Mouse (Mus musculus) natural killer cell, adult 2 months (primary cell): ENCODE measurements around the gene Ifit3b.
"Not testable (repeated sequence)": the region's sequence is repeated elsewhere in the genome, so short reads cannot be mapped to it uniquely, and the experiment has no call there.

Source experiments
- DNase-seq, 2 experiments: peaks; one replicate each; pipeline ENCODE4 v3.0.0; 2022; ENCODE audit warnings: low spot score in 2 of 2

Gene Ifit3b

GRCm38 (mm10) chr19:34610118-34610517 lies 2.3 kb downstream of the Ifit3b start:
- DNase-seq = not testable (repeated sequence)

DNA sequence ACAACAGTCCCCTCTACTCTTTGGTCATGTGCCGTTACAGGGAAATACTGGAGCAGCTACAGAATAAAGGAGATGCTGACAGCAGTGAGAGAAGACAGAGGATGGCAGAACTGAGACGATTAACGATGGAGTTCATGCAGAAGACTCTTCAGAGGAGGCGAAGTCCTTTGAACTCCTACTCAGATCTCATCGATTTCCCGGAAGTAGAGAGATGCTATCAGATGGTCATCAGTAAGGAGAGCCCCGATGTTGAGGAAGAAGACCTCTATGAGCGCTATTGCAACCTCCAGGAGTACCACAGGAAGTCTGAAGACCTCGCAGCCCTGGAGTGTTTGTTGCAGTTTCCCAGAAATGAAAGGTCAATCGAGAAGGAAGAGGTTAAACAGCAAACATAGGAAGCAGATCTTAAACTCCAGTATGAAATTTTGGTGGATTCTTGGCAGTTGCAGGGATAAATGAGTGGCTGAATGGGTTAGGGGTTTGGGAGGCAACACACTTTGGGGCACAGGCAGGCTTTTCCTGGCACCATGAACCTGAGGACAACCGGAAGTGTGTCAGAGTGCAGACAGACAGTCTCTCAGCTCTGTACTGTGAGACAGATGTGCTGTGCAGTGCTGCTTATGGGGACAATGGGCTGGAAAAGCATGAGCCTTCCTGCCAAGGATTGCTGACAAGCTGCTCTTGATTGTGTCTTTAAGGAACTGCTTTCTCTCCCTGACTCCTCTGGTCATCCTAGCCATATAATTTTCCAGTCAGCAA lies 4.7 kb downstream of the Ifit3b start:
- DNase-seq = not testable (repeated sequence)

DNA sequence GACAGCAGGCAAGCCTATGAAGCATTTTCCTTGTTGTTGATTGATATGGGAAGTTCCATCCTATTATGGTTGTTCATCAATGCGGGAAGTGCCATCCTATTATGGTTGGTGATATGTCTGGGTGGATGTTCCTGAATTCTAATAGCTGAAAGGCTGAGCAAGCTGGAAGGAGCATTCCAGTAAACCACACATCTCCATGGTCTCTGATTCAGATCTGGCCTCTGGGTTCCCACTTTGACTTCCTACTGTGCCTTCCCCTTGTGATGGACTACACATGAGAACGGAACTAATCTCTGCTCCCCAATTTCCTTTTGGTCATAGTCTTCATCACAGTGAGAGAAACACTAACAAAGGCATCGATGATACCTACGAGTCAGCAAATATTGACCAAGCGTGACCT lies 13.1 kb downstream of the Ifit3b start:
- DNase-seq = no peak

DNA sequence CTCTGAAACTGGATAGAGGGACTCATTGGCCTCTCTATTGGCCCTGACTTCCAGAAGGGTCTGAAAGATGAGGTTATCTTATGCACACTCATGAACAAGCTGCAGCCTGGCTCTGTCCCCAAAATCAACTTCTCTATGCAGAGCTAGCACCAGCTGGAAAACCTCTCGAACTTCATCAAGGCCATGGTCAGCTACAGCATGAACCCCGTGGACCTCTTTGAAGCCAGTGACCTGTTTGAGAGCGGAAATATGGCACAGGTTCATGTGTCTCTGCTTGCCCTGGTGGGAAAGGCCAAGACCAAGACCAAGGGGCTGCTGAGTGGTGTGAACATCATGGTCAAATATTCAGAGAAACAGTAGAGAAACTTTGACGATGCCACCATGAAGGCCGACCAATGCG lies 16.0 kb downstream of the Ifit3b start:
- DNase-seq = no peak

DNA sequence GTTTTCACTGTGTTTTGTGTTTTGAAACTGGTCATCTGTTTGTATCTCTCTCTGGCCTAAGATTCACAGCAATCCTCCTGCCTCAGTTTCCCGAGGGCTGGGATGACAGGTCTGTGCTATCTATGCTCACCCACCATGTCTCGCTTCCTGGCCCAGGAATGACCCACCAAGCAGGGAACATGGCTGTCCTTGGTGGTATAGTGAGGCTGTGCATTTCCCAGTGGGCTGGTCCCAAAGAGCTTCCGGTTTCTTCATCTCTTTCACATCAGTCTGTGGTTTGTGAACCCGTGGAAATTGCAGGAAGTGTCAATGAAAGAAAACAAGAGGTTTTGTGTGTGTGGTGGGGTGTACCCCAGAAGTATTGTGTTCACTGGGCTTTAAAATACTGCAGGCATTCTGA lies 16.9 kb downstream of the Ifit3b start:
- DNase-seq = no peak

GRCm38 (mm10) chr19:34627496-34627895 lies 19.7 kb downstream of the Ifit3b start:
- DNase-seq = no peak

- DNase-seq = no peak
Observed at GRCm38 (mm10) chr19:34631487-34631886, 23.7 kb downstream of the Ifit3b start.

- no peak for DNase-seq
Observed at GRCm38 (mm10) chr19:34633484-34633883, 25.7 kb downstream of the Ifit3b start.

DNA sequence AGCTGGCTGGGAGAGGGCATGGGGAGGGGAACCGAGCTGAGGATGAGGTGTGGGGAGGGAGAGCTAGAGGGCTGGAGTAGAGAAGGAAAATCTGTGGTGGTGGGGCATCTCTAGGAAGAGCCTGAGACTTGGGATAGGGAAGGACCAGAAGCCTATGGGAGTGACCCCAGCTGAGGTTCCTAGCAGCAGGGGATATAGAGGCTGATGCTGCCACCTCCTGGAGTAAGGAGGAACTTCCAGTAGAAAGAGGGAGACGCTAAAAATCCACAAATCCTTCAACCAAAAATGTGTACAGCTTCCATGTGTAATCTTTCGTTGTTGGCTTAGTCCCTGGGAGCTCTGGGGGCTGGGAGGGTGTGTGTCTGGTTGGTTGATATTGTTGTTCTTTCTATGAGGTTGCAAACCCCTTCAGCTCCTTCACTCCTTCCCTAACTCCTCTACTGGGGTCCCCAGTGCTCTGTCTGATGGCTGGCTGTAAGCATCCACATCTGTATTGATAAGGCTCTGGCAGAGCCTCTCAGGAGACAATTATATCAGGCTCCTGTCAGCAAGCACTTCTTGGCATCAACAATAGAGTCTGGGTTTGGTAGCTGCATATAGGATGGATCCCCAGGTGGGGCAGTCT lies 29.3 kb downstream of the Ifit3b start:
- peak; percentile 34 to 59 for DNase-seq

DNA sequence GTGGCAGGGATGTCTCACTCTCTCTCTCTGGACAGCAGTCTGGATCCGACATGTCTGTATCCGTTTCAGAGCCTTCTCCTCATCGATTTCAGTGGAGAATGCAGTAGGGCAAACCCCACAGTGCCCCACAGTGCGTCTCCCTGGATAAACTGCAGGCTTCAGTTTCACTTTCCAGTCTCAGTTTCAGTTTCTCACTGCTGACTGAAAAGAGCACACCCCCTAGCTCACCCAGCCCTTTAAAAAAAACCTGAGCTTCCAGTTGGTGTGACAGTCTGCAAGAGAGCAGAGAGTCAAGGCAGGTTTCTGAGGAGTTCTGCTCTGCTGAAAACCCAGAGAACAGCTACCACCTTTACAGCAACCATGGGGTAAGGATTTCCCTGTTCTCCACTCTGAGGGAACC lies 32.9 kb downstream of the Ifit3b start, which contains the start of the genes Ifit1bl2 and Ifit1:
Ifit1bl2 (minus strand) TSS at position 121 of the 400 bp plus-strand sequence.
Ifit1 (plus strand) TSS at position 249 of the 400 bp plus-strand sequence.
- peak; percentile 36 to 46 for DNase-seq

DNA sequence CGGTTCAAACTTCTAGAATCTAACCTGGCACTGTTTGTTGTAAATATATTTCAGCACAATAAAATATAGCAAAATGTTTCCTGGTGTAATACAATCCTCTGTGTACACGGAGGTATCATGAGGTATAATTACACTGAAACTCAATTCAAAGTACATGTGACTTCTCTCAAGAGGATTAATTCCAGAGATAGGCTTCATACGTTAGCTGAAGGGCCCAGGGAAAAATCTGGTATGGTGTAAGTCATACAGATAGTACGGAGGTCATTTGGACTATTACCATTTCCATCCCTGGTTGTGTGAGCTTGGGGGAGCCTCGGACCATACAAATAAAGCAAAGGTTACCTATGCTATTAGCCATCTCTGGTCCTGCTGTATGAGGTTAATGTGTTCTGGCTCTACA lies 34.8 kb downstream of the Ifit3b start:
- DNase-seq = no peak

DNA sequence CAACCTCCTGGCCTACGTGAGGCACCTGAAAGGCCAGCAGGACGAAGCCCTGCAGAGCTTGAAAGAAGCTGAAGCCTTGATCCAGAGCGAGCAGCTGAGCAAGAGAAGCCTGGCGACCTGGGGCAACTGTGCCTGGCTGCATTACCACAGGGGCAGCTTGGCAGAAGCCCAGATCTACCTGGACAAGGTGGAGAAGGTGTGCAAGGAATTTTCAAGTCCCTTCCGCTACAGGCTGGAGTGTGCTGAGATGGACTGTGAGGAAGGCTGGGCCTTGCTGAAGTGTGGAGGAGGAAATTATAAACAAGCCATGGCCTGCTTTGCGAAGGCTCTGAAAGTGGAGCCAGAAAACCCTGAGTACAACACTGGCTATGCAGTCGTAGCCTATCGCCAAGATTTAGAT lies 39.9 kb downstream of the Ifit3b start:
- not testable (repeated sequence) for DNase-seq

DNA sequence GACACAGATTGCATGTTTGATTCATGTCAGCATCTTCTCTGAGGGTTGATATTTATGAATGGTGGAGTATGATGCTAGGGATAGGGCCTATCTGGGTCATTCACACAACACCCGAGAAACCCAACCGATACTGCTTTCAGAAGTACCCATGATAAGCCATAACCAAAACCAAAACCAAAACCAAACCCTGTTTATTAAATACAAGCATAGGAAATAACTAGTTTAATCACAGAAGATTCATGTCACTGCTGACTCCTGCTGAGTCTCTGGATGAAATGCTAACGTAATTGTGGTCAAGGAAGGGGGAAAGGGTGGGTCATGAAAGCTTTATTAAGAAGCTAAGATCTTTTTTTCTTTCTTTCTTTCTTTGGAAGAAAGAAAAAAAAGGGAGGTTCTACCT lies 42.5 kb downstream of the Ifit3b start:
- no peak for DNase-seq

DNA sequence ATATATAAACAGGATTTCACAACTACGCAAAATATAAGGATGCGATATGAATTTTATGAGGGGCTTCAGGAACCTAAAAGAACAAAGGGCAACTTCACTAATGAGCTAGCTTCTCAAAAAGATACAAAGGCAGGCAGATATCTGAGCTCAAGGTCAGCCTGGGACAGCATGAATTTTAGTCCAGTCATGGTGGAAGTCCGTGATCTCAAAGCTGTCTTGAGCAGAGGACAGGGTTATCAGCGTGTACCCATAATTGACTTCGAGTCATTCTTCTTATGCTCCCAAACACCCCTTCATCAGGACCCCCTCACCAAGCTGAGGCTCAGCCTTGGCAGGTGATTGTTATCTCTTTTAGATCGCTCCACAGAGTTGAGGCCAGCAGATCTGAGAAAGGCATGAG lies 43.2 kb downstream of the Ifit3b start:
- no peak for DNase-seq

- DNase-seq = no peak
Observed at GRCm38 (mm10) chr19:34655227-34655805, 47.5 kb downstream of the Ifit3b start.

DNA sequence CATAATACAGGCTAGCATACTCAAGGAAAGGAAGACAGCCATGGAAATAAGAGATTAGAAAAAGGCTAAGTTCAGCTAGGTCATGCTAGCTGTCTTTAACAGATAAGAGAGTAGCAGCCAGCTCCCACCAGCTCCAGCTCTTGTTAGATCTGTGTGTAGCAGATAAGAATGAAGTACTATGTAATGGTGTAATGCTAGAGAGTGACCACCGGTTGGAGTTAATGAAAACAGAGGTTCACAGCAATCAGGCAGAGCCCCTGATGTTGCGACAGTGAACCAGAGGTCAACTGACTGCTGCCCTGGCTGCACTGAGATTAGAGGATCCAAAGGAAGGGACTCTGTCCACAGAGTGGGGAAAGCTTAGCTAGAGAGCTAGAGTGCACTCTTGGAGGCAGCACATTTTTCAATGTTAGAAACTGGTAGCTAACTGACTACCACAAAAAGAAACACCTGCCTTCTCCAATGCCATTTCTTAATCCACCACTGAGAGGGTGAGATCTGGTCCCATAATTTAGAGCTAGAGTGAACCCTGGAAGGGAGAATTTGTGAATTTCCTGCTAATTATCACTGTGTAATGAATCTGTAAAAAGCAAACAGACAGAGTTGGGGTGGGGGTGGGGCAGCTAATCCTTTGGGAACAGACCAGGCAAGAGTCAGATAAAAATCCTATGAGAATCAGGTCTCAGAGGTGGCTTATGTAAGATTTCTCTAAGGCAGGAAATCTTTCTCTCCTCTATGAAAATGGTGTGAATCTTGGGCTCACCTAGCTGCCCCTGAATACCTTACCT lies 48.9 kb downstream of the Ifit3b start:
- no peak for DNase-seq

DNA sequence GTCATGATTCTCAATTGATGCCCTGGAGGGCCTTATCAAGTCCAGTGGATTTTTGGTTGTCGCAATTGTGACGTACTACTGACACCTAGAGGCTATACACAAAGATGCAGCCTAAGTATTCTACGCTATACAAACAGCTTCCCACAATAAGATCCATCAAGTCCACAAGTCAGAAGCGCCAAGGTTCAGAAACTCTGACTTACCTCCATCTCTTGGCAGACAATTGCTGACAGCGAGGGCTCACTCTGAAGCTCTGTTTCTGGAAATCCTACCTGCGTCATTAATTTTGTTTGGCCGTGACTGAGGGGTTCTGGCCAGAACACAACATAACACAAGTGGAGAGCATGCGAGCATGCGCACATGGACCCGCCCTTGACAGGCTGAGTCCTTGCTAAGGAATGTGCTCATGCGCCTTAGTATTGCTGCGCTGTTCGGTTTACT lies 54.3 kb downstream of the Ifit3b start:
- peak; percentile 16 to 30 for DNase-seq

DNA sequence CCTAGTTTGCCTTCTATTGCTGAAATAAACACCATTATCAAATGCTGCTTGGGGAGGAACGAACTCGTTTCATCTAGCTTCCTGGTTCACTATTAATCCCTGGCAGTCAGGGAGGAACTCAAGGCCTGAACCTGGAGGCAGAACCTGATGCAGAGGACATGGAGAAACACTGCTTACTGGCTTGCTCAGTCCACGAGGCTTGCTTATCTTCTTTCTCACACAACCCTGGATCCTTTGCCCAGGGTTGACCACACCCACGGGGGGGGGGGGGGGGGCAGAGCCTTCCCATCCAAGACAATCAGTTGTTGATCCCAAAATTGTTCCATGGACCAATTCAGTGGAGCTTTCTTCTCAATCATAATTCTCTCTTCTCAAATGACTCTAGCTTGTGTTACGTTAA lies 55.0 kb downstream of the Ifit3b start:
- DNase-seq = no peak
